Mouse (Mus musculus): ENCODE measurements around the gene Kcnh8. TPM values are rescaled to one million over a fixed set of nuclear protein-coding genes. Genes with fewer than 3 reads are reported as not detected.

Gene Kcnh8
- 0.38 and 0.53 TPM in 2 replicates for polyA plus RNA-seq (2016; fragmentation: Nextera tagmentation; extraction: Ambion mirVana)

DNA sequence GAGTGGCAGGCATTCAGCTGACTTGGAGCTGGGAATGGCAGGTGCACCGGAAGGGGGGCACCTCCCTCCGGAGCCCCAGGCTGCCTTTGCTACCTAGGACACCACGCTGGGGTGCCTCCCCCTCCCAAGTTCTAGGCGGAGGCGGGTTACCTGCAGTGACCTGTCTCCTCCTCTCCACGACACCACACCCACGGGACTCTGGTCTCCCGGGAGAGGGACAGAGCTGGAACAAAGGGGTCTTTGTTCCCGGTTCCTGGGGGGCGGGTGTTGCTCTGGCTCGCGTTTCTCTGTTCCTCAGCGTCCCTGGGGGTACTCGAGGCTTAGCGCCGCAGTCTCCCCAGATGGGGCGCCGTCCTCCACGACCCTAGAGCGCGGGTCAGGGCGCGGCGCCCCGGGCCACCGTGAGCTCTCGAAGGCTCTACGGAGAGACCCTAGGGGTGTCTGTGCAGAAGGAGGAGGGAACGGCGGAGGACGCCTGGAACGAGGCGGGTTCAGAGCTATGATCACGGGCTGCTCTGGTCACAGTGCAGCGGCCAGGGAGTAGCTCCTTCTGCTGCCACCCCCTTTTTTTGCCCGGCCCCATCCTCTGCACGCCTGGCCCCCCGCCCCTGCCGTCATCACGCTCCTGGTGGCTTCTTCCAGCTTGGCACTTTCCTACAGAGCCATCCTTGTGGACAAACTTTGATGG lies at the start of gene Kcnh8:
Gene Kcnh8 (plus strand): TSS at position 617 of the 688 bp plus-strand sequence.
- Histone ChIP-seq H3K36me3 (replicated peaks) (no peaks in the 10 kb centered on the region), H3K9me3 (no peaks in the 10 kb centered on the region), H3K4me1 (peaks cover 25% of the 10 kb centered on the region), H3K27me3 (ENCODE audit: poor library complexity, severe bottlenecking) (peaks cover 41% of the 10 kb centered on the region), H3K4me3 (peak within 1 kb of the TSS; percentile 67), H3K27ac (peak within 1 kb of the TSS; percentile 89)
- DNase-seq (ENCODE audit: extremely low spot score, low spot score) = peak; percentile 32
- 0% methylated on average over 36 of the region's 40 CpGs for WGBS

DNA sequence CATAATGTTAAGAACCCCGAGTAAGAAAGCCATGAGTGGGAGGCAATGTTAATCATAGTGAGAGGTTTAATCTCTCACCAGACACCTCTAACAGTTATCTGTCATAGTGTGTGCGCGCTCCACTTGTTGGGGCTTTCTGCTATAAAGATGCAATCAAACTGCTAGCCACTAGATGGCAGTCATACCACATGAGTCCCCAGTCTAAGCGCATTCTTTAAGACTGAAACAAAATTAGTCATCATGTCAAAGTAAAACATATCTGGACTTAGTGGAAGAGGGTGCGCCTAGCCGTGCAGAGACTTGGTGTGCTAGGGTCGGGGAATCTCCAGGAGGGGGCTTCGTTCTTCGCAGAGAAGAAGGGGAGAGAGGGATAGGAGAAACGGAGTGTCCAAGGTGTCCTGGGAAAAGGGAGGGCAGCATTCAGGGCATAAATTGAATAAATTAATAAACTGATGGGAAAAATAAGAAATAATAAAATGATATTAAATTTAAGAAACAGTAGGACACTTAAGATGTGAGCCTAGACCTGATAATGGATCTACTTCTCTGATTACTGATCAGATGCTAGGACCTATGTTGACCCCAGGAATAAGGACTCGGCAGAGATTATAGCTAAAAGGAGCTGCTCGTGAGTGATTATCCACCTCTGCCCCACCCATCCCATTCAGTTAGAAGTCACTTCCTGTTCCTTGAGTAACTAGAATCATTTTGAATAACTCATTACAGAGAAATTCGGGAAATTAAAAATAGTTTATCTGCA lies 42.4 kb upstream of the Kcnh8 start:
- Histone ChIP-seq H3K4me3 (no peak overlapping the region), H3K27me3 (ENCODE audit: poor library complexity, severe bottlenecking) (no peaks in the 10 kb centered on the region), H3K36me3 (replicated peaks) (no peaks in the 10 kb centered on the region), H3K4me1 (no peaks in the 10 kb centered on the region), H3K9me3 (no peaks in the 10 kb centered on the region), H3K27ac (no peak overlapping the region)
- 40% methylated on average over 13 of the region's 13 CpGs for WGBS
- peak; percentile 27 for DNase-seq (ENCODE audit: extremely low spot score, low spot score)

DNA sequence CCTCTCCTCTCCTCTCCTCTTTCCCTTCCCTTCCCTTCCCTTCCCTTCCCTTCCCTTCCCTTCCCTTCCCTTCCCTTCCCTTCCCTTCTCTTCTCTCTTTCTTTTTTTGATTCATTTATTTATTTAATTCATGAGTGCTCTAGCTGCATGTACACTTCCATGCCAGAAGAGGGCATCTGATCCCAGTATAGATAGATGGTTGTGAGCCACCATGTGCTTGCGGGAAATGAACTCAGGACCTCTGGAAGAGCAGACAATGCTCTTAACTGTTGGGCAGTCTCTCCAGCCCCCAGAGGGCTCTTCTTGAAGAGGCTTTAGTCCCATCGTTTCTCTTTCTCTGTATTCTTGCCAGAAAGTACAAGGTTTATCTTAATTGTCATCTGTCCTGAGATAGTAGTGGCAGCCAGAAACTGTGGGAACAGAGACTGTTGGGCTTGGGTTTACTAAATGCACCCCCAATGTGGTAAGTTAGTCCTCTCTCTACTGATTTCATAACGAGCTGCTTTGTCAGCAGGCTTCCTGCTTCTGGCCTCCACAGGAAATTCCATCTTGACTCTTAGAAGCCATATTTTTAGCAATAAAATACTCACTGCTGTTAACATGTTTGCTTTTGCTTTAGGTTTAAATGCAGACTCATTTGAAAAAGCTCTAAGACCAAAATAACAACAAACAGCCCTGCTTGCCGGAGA lies 36.9 kb upstream of the Kcnh8 start:
- DNase-seq (ENCODE audit: extremely low spot score, low spot score) = no peak
- Histone ChIP-seq H3K36me3 (replicated peaks) (no peaks in the 10 kb centered on the region), H3K27ac (no peak overlapping the region), H3K27me3 (ENCODE audit: poor library complexity, severe bottlenecking) (no peaks in the 10 kb centered on the region), H3K9me3 (no peaks in the 10 kb centered on the region), H3K4me3 (no peak overlapping the region), H3K4me1 (no peaks in the 10 kb centered on the region)
- WGBS = 60% methylated on average over 4 of the region's 4 CpGs

DNA sequence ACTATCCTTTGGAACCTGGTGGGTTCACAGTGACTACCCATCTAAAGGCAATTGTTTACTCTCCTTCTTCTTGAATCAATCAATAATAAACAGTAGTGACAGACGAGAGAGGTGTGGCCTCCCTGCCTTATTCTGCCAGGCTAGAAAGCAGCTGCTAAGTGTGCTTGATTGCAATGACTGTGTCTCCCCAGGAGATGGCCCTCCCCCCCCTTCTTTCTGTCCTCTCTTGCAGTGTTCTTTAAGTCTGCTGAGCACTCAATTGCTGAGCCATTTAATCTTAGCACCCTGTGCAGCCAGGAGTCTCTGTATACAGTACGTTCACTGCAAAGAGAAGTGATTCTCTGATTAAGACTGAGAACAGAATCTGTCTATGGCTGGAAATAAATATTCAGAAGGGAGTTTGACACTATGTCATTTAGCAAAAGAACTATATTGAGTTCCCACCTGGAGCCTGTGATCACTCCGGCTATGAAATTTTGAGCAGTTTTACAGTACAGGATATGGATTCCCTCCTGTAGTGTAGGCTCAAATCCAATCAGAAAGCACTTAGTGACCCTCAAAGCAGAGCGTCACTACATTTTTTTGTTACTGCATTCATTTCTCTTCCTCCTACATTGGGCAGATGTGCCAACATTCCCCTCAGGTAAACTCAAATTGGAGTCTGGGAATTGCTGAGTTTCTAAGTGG lies 32.8 kb upstream of the Kcnh8 start:
- Histone ChIP-seq H3K27me3 (ENCODE audit: poor library complexity, severe bottlenecking) (no peaks in the 10 kb centered on the region), H3K4me3 (no peak overlapping the region), H3K36me3 (replicated peaks) (no peaks in the 10 kb centered on the region), H3K27ac (no peak overlapping the region), H3K4me1 (no peaks in the 10 kb centered on the region), H3K9me3 (no peaks in the 10 kb centered on the region)
- 79% methylated on average over 4 of the region's 4 CpGs for WGBS
- DNase-seq (ENCODE audit: extremely low spot score, low spot score) = no peak

DNA sequence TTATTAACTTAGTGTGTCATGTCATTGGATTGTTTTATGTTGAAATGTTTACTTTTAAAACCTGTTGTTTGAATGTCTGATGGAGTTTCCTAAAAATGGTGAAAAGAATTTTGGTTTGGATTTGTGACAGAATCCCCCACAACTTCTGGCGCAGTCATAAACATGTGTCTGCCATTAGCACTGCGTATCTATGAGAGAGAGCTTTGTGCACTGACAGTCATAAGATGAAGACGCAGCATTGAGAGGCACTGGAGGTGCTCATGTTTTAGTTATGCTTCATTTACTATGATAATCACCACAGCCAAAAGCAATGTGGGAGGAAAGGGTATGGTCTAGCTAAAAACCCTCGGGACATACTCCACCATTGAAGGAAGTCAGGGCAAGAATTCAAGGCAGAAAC lies 30.3 kb upstream of the Kcnh8 start:
- WGBS = 74% methylated on average over 4 of the region's 4 CpGs
- Histone ChIP-seq H3K27ac (no peak overlapping the region), H3K4me3 (no peak overlapping the region), H3K4me1 (no peaks in the 10 kb centered on the region), H3K9me3 (no peaks in the 10 kb centered on the region), H3K36me3 (replicated peaks) (no peaks in the 10 kb centered on the region), H3K27me3 (ENCODE audit: poor library complexity, severe bottlenecking) (no peaks in the 10 kb centered on the region)
- DNase-seq (ENCODE audit: extremely low spot score, low spot score) = no peak

DNA sequence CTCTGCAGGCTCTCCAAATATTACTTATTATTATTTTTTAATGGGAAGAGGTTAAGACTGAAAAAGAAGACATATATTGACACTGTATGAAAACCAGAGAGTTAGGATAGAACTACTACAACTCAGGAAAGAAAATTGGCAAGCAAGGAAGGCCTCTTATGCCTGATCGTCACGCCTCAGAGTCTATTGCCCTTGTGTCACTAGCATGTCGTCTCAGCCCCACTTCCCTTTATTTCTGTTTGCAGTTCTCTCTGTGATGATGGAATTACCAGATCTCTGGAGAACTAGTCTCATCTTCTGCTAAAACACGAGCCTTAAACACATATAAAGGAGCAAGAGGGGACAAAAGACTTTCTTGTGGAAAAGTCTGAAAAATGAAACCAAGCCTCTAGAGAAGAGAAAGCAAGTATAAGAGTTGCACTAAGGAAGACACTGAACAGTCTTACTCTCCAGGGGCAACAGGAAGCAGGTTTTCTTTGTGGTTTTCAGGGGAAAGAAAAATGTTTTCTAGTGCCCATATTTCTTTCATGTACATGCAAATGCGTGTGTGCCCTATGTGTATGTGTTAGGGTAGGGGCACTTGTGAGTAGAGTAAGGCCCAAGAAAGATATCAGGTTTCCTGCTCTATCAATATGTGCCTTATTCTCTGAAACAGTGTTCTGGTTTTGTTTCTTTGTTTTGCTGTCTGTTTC lies 10.9 kb upstream of the Kcnh8 start:
- H3K27me3 ChIP-seq (ENCODE audit: poor library complexity, severe bottlenecking) = no peaks in the 10 kb centered on the region
- H3K4me1 ChIP-seq = no peaks in the 10 kb centered on the region
- 86% methylated on average over 5 of the region's 5 CpGs for WGBS
- DNase-seq (ENCODE audit: extremely low spot score, low spot score) = no peak
- H3K36me3 ChIP-seq (replicated peaks) = no peaks in the 10 kb centered on the region
- H3K27ac ChIP-seq = no peak overlapping the region
- H3K4me3 ChIP-seq = no peak overlapping the region
- H3K9me3 ChIP-seq = no peaks in the 10 kb centered on the region

DNA sequence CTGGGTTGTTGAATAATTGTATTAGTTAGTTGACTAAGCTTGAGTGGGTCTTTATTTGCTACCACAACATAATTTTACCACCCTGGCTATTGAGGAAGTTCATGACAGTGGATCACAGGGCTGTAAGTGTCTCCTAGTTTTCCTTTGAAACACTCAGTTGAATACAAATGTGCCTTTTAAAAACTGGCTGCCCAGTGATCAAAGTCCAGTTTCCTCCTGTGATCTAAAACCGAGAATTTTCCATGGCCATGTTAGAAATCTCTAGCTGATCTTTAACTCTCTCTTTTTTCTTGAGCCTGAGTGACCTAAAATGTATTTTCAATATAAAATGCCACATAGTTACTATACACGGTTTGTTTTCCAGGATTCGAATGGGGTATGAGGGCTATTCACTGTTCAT lies 3.4 kb upstream of the Kcnh8 start:
- no peaks in the 10 kb centered on the region for H3K9me3 ChIP-seq
- no peak for DNase-seq (ENCODE audit: extremely low spot score, low spot score)
- no peak overlapping the region for H3K27ac ChIP-seq
- H3K36me3 ChIP-seq (replicated peaks) = no peaks in the 10 kb centered on the region
- H3K27me3 ChIP-seq (ENCODE audit: poor library complexity, severe bottlenecking) = peaks cover 38% of the 10 kb centered on the region
- H3K4me1 ChIP-seq = peaks cover 25% of the 10 kb centered on the region
- no peak overlapping the region for H3K4me3 ChIP-seq
- WGBS = 89% methylated on average over 3 of the region's 3 CpGs

DNA sequence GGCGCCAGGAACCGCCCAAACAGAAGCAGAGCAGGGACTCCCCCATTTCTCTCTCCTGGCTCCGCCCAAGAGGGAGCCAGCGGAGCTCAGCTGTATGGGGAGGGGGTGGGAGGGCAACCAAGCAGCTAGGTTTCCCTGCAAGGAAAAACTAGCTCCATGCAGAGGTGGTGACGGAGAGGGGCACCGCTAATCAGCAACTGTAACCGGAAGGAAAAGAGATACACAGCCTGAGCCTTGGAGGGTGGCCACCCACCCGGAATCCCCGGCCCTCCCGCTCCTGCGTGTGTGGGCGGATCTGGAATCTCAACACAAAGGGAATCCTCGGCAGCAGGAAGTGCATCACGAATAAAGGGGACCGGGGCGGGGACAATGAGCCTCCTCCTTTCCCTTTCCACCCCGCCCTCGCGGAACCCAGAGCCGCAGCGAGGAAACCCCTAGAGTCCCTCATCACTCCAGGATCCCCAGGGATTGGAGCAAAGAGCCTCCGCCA lies 1.6 kb upstream of the Kcnh8 start:
- Histone ChIP-seq H3K4me3 (peak overlapping the region; percentile 67), H3K27ac (peak overlapping the region; percentile 89), H3K4me1 (peaks cover 25% of the 10 kb centered on the region), H3K36me3 (replicated peaks) (no peaks in the 10 kb centered on the region), H3K9me3 (no peaks in the 10 kb centered on the region), H3K27me3 (ENCODE audit: poor library complexity, severe bottlenecking) (peaks cover 41% of the 10 kb centered on the region)
- DNase-seq (ENCODE audit: extremely low spot score, low spot score) = peak; percentile 80
- WGBS = under 1% methylated on average over 22 of the region's 22 CpGs

DNA sequence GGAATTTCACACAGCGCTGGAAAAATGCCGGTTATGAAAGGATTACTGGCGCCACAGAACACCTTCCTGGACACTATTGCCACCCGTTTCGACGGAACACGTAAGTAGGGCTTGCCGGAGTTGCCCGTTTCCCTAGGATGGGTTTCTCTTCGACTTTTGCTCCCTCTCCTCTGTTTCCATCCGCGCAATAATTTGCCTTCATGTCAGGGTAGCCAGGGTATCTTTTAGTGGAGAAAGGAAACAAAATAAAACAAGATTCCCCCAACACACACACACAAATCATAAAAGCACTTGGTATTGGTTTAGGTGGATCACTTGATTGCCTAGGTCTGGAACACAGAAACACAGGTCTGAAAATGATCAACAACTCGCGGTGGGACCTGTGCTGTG lies 267 bp downstream of the Kcnh8 start:
- Histone ChIP-seq H3K4me3 (peak overlapping the region; percentile 67), H3K27ac (peak overlapping the region; percentile 89), H3K36me3 (replicated peaks) (no peaks in the 10 kb centered on the region), H3K4me1 (peaks cover 25% of the 10 kb centered on the region), H3K27me3 (ENCODE audit: poor library complexity, severe bottlenecking) (peaks cover 41% of the 10 kb centered on the region), H3K9me3 (no peaks in the 10 kb centered on the region)
- no peak for DNase-seq (ENCODE audit: extremely low spot score, low spot score)
- WGBS = 2% methylated on average over 14 of the region's 14 CpGs

DNA sequence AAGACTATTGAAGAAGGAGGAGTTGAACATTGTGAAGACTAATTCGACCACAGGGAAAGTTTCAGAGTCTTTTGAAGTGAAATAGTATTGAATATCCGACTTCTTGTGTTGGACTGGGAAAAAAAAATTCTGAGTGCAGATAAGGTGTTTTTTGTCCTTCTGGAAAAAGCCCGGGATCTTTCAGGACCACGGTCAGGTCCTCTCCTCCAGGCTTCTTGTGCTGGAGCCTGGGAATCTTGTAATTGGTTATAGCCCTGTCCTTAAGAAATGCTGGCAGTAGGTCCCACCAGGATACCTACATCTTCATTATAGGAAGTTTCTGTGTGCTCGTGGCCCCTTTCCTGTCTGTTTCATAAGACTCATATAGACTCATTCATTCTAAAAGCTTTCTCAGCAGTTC lies 902 bp downstream of the Kcnh8 start:
- Histone ChIP-seq H3K36me3 (replicated peaks) (no peaks in the 10 kb centered on the region), H3K4me1 (peaks cover 25% of the 10 kb centered on the region), H3K27me3 (ENCODE audit: poor library complexity, severe bottlenecking) (peaks cover 41% of the 10 kb centered on the region), H3K27ac (no peak overlapping the region), H3K9me3 (no peaks in the 10 kb centered on the region), H3K4me3 (peak overlapping the region; percentile 67; the same call in 1 of the 2 replicates)
- 8% methylated on average over 5 of the region's 5 CpGs for WGBS
- no peak for DNase-seq (ENCODE audit: extremely low spot score, low spot score)

DNA sequence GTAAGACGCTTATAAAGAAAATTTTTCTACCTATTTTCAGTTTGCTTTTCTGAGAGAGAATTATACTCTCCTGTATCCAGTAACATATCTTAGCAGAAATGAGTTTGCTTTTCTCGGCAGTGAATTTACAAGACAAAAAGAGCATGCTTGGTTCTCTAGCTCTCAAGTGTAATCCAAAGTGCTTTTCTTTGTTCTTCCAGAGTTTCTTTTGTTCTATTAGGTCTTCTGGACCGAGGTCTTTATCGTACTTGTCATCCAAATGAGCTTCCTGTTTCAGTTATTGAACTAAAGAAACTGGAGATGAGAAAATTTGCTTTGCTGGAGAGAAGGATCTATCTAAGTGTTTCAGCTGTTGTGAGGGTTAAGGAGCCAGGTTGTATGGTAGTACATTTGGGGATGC lies 8.9 kb downstream of the Kcnh8 start:
- Histone ChIP-seq H3K4me3 (no peak overlapping the region), H3K27me3 (ENCODE audit: poor library complexity, severe bottlenecking) (no peaks in the 10 kb centered on the region), H3K27ac (no peak overlapping the region), H3K4me1 (peaks cover 4% of the 10 kb centered on the region; the same call in 1 of the 2 replicates), H3K9me3 (no peaks in the 10 kb centered on the region), H3K36me3 (replicated peaks) (no peaks in the 10 kb centered on the region)
- 68% methylated on average over 4 of the region's 4 CpGs for WGBS
- DNase-seq (ENCODE audit: extremely low spot score, low spot score) = no peak

DNA sequence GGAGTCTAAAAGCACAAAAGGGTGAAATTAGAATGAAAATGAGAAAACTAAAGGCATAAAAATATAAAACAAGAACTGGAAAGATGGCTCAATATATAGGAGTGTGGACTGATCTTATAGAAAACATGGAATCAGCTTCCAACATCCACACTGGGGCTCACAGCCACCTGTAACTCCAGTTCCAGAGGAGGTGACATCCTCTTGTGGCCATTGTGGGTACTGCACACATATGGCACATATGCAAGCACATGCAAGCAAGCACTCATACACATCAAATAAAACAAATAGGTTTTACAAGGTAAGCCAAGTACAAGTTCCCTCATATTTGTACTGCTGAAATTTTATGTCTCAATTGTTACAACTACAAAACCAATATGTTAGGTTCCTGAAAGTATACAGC lies 46.7 kb downstream of the Kcnh8 start:
- no peaks in the 10 kb centered on the region for H3K36me3 ChIP-seq (replicated peaks)
- H3K27ac ChIP-seq = no peak overlapping the region
- no peak overlapping the region for H3K4me3 ChIP-seq
- DNase-seq (ENCODE audit: extremely low spot score, low spot score) = no peak
- H3K27me3 ChIP-seq (ENCODE audit: poor library complexity, severe bottlenecking) = no peaks in the 10 kb centered on the region
- H3K9me3 ChIP-seq = no peaks in the 10 kb centered on the region
- H3K4me1 ChIP-seq = no peaks in the 10 kb centered on the region
